Mouse (Mus musculus) heart, adult 2 months (tissue): ENCODE results near the gene Dusp8.

Source experiments
- CTCF ChIP-seq: fragments of 200-600 bp; IDR thresholded peaks from 2 replicates; pipeline ENCODE4 v1.8.1; 2022; ENCODE audit warnings: antibody characterized with exemption, mild to moderate bottlenecking, moderate library complexity
- EP300 ChIP-seq: fragments of 200-500 bp; IDR thresholded peaks from 2 replicates; pipeline ENCODE4 v1.6.1; 2011; ENCODE audit warnings: low read depth, low read length, control low read depth; ENCODE audit not compliant: insufficient read depth
- POLR2A ChIP-seq: fragments of 200-500 bp; IDR thresholded peaks from 2 replicates; pipeline ENCODE4 v1.6.1; 2011; ENCODE audit warnings: mild to moderate bottlenecking, low read depth, low read length, control low read depth; ENCODE audit not compliant: insufficient read depth

GRCm38 (mm10) chr7:142068429-142068828, 27.2 kb downstream of the Dusp8 start:
- no peak for TF ChIP-seq CTCF
- TF ChIP-seq POLR2A = no peak
- TF ChIP-seq EP300 = no peak
